Mouse (Mus musculus) cortical plate, adult 2 months (tissue): ENCODE data around the gene Zp3. TPM values are rescaled to one million over a fixed set of nuclear protein-coding genes. Genes with fewer than 3 reads are reported as not detected.

Experiments
- H3K27ac ChIP-seq: fragments of 200-500 bp; 2 replicates; pipeline ENCODE4 v1.5.1; 2012; ENCODE audit warnings: low read length, control low read depth, inconsistent platforms; ENCODE audit not compliant: insufficient read depth
- H3K4me1 ChIP-seq: fragments of 200-500 bp; 2 replicates; pipeline ENCODE4 v1.6.1; 2011; ENCODE audit warnings: low read length; ENCODE audit not compliant: control insufficient read depth, insufficient read depth
- H3K4me3 ChIP-seq: fragments of 200-500 bp; 2 replicates; pipeline ENCODE4 v1.5.1; 2011; ENCODE audit warnings: mild to moderate bottlenecking, low read length, control low read depth; ENCODE audit not compliant: insufficient read depth
- CTCF ChIP-seq: fragments of 200-500 bp; IDR thresholded peaks from 2 replicates; pipeline ENCODE4 v1.5.1; 2011; ENCODE audit warnings: mild to moderate bottlenecking, control low read depth, low read length; ENCODE audit not compliant: insufficient read depth; ENCODE audit errors: extremely low read depth
- POLR2A ChIP-seq: fragments of 200-500 bp; IDR thresholded peaks from 2 replicates; pipeline ENCODE4 v1.6.1; 2011; ENCODE audit warnings: mild to moderate bottlenecking, low read length, control low read depth; ENCODE audit not compliant: insufficient read depth; ENCODE audit errors: extremely low read depth
- polyA plus RNA-seq: library from polyadenylated mRNA; depleted of rRNA; stranded (reverse); fragments of >200 nt; gene quantifications from 2 replicates; pipeline ENCODE4 v1.2.3, GENCODE M21; 2012

The Zp3 gene
- polyA plus RNA-seq, 1 experiment = not detected

- Histone ChIP-seq H3K4me1 (peaks cover 5% of the 10 kb centered on the region; the same call in 1 of the 2 replicates), H3K4me3 (no peak overlapping the region), H3K27ac (no peak overlapping the region)
- TF ChIP-seq CTCF (no peak), POLR2A (no peak)
These were observed 20.0 kb upstream of the Zp3 start for GRCm38 (mm10) chr5:135959911-135960310.

- Histone ChIP-seq H3K27ac (no peak overlapping the region), H3K4me1 (peaks cover 5% of the 10 kb centered on the region; the same call in 1 of the 2 replicates), H3K4me3 (no peak overlapping the region)
- TF ChIP-seq CTCF (no peak), POLR2A (no peak)
These were observed 18.8 kb upstream of the Zp3 start for GRCm38 (mm10) chr5:135960909-135961635.

GRCm38 (mm10) chr5:135962125-135962491 lies 17.8 kb upstream of the Zp3 start:
- Histone ChIP-seq H3K27ac (peak overlapping the region; percentile 95), H3K4me1 (peaks cover 5% of the 10 kb centered on the region; the same call in 1 of the 2 replicates), H3K4me3 (peak overlapping the region; percentile 36)
- TF ChIP-seq CTCF (no peak), POLR2A (no peak)

- TF ChIP-seq CTCF (no peak), POLR2A (peak; percentile 87)
- peak overlapping the region; percentile 36 for H3K4me3 ChIP-seq
- peak overlapping the region; percentile 92 for H3K27ac ChIP-seq
- H3K4me1 ChIP-seq = peaks cover 5% of the 10 kb centered on the region; the same call in 1 of the 2 replicates
These were observed 17.2 kb upstream of the Zp3 start for GRCm38 (mm10) chr5:135962492-135963279.

GRCm38 (mm10) chr5:135963280-135963627 lies 16.6 kb upstream of the Zp3 start:
- H3K4me3 ChIP-seq = peak overlapping the region; percentile 36
- TF ChIP-seq CTCF (no peak), POLR2A (no peak)
- H3K27ac ChIP-seq = peak overlapping the region; percentile 92; the same call in 1 of the 2 replicates
- peaks cover 4% of the 10 kb centered on the region; the same call in 1 of the 2 replicates for H3K4me1 ChIP-seq

- no peak overlapping the region for H3K27ac ChIP-seq
- peak overlapping the region; percentile 7; the same call in 1 of the 2 replicates for H3K4me3 ChIP-seq
- H3K4me1 ChIP-seq = peaks cover 4% of the 10 kb centered on the region; the same call in 1 of the 2 replicates
- TF ChIP-seq CTCF (no peak), POLR2A (no peak)
These were observed 14.4 kb upstream of the Zp3 start for GRCm38 (mm10) chr5:135965501-135965930.

- Histone ChIP-seq H3K4me1 (peaks cover 2% of the 10 kb centered on the region; the same call in 1 of the 2 replicates), H3K4me3 (no peak overlapping the region), H3K27ac (no peak overlapping the region)
- TF ChIP-seq POLR2A = no peak
- 0 out of 2 replicates have a peak, but pooled peaks have one; percentile 5 for TF ChIP-seq CTCF
These were observed 13.0 kb upstream of the Zp3 start for GRCm38 (mm10) chr5:135966866-135967265.

GRCm38 (mm10) chr5:135968781-135969180 lies 11.1 kb upstream of the Zp3 start:
- Histone ChIP-seq H3K4me1 (no peaks in the 10 kb centered on the region), H3K27ac (no peak overlapping the region), H3K4me3 (no peak overlapping the region)
- TF ChIP-seq CTCF (peak; percentile 40; the same call in 1 of the 2 replicates), POLR2A (no peak)

GRCm38 (mm10) chr5:135970247-135970646 lies 9.7 kb upstream of the Zp3 start:
- Histone ChIP-seq H3K4me1 (no peaks in the 10 kb centered on the region), H3K27ac (no peak overlapping the region), H3K4me3 (no peak overlapping the region)
- TF ChIP-seq POLR2A (no peak), CTCF (no peak)

GRCm38 (mm10) chr5:135971876-135972275 lies 8.0 kb upstream of the Zp3 start:
- no peak overlapping the region for H3K4me3 ChIP-seq
- H3K27ac ChIP-seq = no peak overlapping the region
- no peak for TF ChIP-seq CTCF
- no peak for TF ChIP-seq POLR2A
- H3K4me1 ChIP-seq = no peaks in the 10 kb centered on the region
